Mouse (Mus musculus) thymus, adult 2 months (tissue): ENCODE data around the gene Mocs2.

Experiments used
- CTCF ChIP-seq: fragments of 200-500 bp; IDR thresholded peaks from 2 replicates; pipeline ENCODE4 v1.5.1; 2012; ENCODE audit warnings: mild to moderate bottlenecking, control low read depth, low read length, moderate library complexity, borderline replicate concordance; ENCODE audit not compliant: control insufficient read depth, poor library complexity, insufficient read depth; ENCODE audit errors: extremely low read depth
- POLR2A ChIP-seq: fragments of 200-500 bp; IDR thresholded peaks from 2 replicates; pipeline ENCODE4 v1.6.1; 2012; ENCODE audit warnings: mild to moderate bottlenecking, low read length, control low read depth, moderate library complexity; ENCODE audit not compliant: control insufficient read depth, poor library complexity, insufficient read depth; ENCODE audit errors: extremely low read depth

- no peak for TF ChIP-seq CTCF
- 0 out of 2 replicates have a peak, but pooled peaks have one; percentile 73 for TF ChIP-seq POLR2A
Measured at GRCm38 (mm10) chr13:114817751-114818360, at the start of gene Mocs2.
